Mouse (Mus musculus): Measurements from ENCODE around the gene Slc2a8.
"Not testable (repeated sequence)": the region's sequence is repeated elsewhere in the genome, so short reads cannot be mapped to it uniquely, and the experiment has no call there.

The Slc2a8 gene

DNA sequence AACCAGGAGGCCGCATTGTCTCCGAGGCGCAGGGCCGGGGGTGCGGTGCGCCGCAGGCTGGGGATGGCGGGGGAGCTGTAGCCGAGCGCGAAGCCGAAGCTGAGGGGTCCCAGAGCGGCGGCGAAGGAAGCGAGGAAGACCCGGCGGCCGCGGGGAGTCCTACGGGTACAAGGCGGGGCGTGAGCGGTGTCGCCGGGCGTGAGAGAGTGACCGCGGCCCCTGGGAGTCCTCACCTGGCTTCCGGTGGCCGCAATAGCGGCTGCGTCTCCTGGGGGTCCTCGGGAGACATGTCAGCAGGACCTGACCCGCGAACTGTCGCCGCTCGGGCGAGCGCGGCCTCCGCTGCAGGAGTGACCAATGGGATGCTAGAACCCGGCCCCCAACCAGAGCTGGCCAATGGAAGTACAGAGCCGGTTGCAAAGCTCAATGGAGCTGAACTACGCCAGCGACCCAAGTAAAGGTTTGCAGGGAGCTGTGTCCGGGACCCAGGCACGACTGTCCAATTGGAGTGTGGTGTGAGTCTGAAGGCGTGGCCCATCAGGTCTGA, at the start of gene Slc2a8:
Gene Slc2a8, minus strand, starts transcription at position 359 of the 547 bp plus-strand sequence.
- DNase-seq (ENCODE audit: low read depth): peak; percentile 85

DNA sequence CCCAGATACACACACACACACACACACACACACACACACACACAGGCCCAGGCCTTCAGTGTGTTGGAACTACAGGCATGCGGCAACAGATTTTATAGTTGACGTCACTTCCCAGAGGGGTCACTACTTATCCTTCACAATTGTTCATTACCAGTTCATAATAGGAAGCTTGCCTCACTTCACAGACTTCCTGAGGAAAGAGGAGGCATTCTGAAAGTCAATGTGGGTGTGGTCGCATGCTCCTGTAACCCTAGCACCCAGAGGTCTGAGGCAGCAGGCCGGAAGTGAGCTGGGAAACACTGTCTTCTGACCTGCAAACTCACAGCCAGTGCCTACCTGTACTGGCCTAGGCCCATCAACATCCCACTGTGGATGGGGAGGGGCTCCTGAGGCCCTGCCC, 43.2 kb upstream of the Slc2a8 start:
- peak; percentile 49 for DNase-seq (ENCODE audit: low read depth)

GRCm38 (mm10) chr2:33024564-33024963, 42.7 kb upstream of the Slc2a8 start:
- no peak for DNase-seq (ENCODE audit: low read depth)

GRCm38 (mm10) chr2:33022846-33023245, 41.0 kb upstream of the Slc2a8 start:
- DNase-seq (ENCODE audit: low read depth): no peak

DNA sequence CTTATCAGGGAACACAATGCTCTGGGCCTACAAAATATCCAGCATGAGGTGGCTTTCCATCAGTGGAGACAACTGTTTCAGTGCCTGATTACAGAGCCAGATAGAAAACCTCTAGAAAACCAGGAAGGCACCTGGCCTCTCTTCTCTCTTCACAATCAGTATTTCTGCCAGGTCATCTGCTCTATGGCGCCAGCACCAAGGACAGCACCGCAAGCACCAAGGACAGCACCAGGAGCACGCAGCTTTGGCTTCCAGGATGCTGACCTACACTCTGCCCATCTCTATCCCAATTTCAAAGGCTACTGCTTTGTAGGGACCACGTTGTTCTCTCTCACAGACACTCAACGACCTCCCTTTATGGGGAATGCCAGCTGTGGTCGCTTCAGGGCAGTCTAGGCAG, 36.1 kb upstream of the Slc2a8 start:
- no peak for DNase-seq (ENCODE audit: low read depth)

DNA sequence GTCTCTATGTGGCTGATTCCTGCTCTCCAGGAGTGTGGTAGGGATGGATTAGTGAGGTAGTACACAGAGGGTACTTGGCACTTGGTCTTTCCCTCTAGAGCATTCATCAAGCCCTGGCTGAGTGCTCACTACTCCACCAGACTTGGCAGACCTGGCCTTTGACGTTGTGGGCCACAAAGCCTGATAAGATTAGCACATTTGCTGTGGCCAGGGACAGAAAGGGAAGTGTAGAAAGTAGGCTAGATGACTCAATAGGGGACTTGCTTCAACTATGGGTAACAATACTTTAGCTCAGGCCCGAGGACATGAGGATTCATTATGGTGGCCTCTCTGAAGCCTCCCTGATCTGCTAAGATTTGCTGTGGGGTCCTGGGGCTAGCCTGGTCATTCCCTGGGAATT, 35.3 kb upstream of the Slc2a8 start:
- no peak for DNase-seq (ENCODE audit: low read depth)

GRCm38 (mm10) chr2:33014877-33015276, 33.0 kb upstream of the Slc2a8 start:
- DNase-seq (ENCODE audit: low read depth): no peak

- DNase-seq (ENCODE audit: low read depth): not testable (repeated sequence)
Measured at GRCm38 (mm10) chr2:33009055-33009454, 27.2 kb upstream of the Slc2a8 start.

GRCm38 (mm10) chr2:33005041-33005440, 23.2 kb upstream of the Slc2a8 start:
- no peak for DNase-seq (ENCODE audit: low read depth)

GRCm38 (mm10) chr2:33002144-33002543, 20.3 kb upstream of the Slc2a8 start:
- DNase-seq (ENCODE audit: low read depth): no peak

GRCm38 (mm10) chr2:32999752-33000151, 17.9 kb upstream of the Slc2a8 start:
- no peak for DNase-seq (ENCODE audit: low read depth)

DNA sequence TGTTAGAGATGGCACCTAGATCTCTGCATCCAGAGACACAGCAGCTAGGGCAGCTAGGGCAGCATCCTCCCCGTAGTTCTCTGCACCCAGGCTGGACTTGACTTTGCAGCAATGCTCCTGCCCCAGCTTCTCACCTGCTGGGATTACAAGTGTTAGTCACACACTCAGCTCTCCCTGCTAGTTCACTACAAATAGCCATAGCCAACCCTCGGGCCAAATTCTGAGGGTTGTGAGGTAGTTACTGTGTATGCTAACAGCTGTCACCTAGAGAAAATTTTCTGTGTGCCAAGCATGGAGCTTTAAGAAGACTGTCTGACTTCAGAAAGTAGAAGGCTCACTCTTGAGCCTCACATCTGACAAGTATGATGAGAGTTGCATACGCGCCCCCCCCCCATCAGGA, 15.9 kb upstream of the Slc2a8 start:
- DNase-seq (ENCODE audit: low read depth): no peak

DNA sequence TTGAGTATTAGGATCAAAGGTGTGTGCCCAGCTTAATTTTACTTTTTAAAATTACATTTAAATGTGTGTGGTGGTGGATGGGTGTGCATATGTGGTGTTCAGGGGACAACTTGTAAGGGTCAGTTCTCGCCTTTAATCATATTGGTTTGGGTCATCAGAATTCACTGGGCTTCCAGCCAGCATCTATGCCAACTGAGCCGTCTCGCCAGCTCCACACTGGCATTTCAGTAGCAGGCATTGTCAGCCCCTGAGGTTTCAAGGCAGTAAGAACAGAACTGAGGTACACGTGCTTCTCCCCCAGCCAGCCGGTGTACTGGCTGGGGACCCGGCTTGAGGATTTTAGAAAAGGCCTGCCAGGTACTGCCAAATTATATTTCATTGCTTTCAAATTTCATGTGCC, 15.2 kb upstream of the Slc2a8 start:
- no peak for DNase-seq (ENCODE audit: low read depth)

DNA sequence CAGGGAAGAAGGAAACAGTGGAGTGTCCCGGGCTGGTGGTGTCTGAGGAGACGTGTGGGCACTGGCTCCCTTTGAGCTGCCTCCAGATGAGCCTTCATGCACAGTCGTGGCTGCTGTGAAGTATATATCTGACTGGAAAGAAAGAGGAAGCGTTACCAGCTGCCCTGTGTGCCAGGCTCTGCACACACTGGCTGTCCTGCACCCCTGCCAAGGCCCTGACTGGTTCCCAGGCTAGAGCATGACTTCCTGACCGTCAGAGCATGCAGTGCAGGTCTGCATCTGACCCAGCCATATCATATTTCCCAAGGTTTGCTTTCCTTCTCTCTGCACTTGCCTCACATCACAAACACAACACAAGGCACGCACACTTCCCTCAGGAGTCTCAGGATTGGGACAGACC, 10.2 kb upstream of the Slc2a8 start:
- DNase-seq (ENCODE audit: low read depth): no peak

- DNase-seq (ENCODE audit: low read depth): peak; percentile 63
Measured at GRCm38 (mm10) chr2:32990167-32990832, 8.4 kb upstream of the Slc2a8 start.

DNA sequence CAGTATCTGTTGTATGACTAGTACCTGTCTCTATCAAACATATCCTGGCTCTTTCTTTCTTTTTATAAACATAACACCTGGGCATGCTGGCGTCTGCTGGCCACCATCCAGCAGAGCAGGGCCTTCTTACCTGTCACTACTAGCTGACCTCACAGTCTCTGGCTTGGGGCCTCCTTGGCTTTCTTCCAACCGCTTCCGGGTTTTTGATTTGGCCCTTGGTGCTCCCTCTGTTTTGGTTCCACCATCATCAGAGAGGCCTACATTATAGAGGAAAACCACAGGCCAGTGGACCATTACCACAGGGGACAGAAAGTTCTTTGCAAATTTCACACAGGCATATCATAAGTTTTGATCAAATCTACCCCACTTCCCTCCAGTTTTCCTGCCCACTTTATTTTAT, 7.5 kb upstream of the Slc2a8 start:
- no peak for DNase-seq (ENCODE audit: low read depth)

GRCm38 (mm10) chr2:32985844-32986243, 4.0 kb upstream of the Slc2a8 start:
- no peak for DNase-seq (ENCODE audit: low read depth)

DNA sequence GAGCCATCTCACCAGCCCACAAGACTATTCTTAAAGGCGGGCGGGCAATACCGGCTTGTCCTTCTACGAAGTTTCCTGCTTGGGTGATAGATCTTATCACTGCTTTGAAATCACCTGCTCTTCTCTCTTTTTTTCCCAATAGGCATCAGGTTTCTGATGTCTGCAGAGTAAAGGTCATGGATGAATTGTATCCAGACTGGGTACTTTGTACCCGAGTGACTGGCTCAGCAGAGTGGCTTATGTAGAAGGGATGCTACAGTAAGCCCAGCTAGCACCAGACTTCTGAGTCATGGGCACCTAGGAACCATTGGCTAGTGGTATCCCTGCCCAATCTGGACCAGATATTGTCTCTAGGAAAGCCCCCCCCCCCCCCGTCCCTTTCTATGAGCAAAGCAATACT, 1.7 kb upstream of the Slc2a8 start:
- no peak for DNase-seq (ENCODE audit: low read depth)

GRCm38 (mm10) chr2:32982700-32983099, 817 bp upstream of the Slc2a8 start:
- peak; percentile 16 for DNase-seq (ENCODE audit: low read depth)

- DNase-seq (ENCODE audit: low read depth): peak; percentile 31
Measured at GRCm38 (mm10) chr2:32981281-32981680, 602 bp downstream of the Slc2a8 start.

GRCm38 (mm10) chr2:32979675-32980074, 2.2 kb downstream of the Slc2a8 start:
- DNase-seq (ENCODE audit: low read depth): no peak

DNA sequence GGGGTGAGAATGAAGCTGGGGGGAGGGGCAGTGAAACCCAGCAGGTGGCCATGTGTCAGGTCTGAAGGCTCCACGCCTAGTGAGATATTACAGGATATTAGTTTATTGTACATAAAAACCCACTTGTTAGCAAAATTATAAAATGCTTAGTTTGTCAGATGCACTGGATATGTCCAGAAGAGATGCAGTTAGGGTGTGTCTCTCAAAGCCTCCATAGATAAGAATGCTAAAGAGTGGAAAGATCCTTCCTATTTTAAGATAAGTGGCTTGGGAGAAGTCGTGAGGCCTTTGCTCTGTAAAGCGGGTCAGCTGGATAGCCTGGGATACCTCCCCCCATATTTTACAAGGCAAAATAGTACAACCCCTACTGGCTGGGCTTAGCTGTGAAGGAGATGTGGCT, 3.2 kb downstream of the Slc2a8 start:
- DNase-seq (ENCODE audit: low read depth): no peak

DNA sequence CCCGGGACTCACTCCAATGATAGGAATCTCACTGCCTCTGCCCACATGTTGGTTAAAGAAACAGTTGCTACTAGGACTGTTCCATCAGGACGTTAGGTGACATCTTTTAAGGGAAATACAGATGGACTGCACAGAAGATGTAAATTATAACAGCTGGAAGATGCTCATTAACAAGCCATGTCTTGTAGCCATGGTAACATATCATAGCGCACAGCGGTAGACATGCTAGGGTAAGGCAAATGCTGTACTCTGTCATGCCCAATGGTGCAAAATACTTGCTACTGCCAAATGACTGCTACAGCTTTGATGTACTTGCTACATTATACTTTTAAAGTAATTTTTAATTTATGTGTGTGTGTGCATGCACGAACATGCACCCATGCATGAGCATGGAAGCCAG, 4.8 kb downstream of the Slc2a8 start:
- DNase-seq (ENCODE audit: low read depth): no peak

DNA sequence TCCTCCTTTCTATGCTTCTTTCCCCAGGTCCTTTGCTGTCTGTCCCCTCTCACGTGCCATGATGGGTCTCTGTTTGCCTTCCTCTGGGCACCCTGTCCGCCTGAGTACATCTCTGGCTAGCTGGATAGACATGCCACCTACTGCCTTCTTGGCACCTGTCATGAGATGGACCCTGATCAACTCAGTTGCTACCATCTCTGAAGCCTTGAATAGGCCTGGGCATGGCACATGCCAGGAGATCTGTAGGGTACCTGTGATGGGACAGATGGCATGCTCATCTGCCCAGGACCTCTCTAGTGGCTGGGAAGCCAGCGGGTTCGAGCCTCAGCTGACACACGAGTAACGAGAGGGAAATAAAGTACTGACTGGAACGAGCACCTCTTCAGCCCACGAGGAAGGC, 7.7 kb downstream of the Slc2a8 start:
- DNase-seq (ENCODE audit: low read depth): no peak
